Mouse (Mus musculus) bone marrow, adult 2 months (tissue): Measurements from ENCODE around the gene Zc3h12a.

Experiments used
- CTCF ChIP-seq: fragments of 200-500 bp; IDR thresholded peaks from 2 replicates; pipeline ENCODE4 v1.5.1; 2011; ENCODE audit warnings: low read length, control low read depth; ENCODE audit not compliant: control insufficient read depth, insufficient read depth
- POLR2A ChIP-seq: fragments of 200-500 bp; IDR thresholded peaks from 2 replicates; pipeline ENCODE4 v1.6.1; 2011; ENCODE audit warnings: low read depth, mild to moderate bottlenecking, control low read depth, low read length, borderline replicate concordance; ENCODE audit not compliant: control insufficient read depth

GRCm38 (mm10) chr4:125176190-125176589 is 48.5 kb upstream of the Zc3h12a start:
- no peak for TF ChIP-seq CTCF
- no peak for TF ChIP-seq POLR2A
